Mouse (Mus musculus) forelimb bud, embryonic 11.5 days (tissue): ENCODE data around the gene Cachd1.

ENCODE experiments used
- DNase-seq: peaks from one replicate; pipeline ENCODE4 v3.0.0-alpha.2; 2012; ENCODE audit warnings: low read depth, low spot score

Gene Cachd1

GRCm38 (mm10) chr4:100776043-100776870 is at the start of gene Cachd1:
Gene Cachd1 (plus strand): TSS chr4:100776675.
- DNase-seq: peak; percentile 81

- DNase-seq: no peak
These were observed 47.5 kb upstream of the Cachd1 start for GRCm38 (mm10) chr4:100728896-100729479.

GRCm38 (mm10) chr4:100735098-100735935 is 41.2 kb upstream of the Cachd1 start:
- DNase-seq: no peak

DNA sequence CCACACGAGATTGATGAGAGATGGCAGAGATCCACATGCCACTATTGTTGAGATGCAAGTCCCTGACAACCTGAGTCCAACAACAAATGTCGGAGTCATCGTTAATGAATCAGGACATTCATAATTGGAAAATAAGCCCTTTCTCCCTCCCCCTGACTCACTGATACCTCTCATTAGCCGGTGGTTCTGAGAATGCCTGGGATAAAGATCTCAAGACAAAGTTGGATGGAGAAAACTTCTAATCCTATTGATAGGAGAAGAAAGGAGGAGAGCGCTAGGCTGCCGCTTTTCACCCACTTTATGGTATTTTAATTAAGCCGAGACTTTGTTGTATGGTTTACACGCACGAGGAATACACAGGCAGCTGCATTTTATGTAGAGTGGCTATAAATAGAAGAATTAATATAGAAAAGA is 40.5 kb upstream of the Cachd1 start:
- no peak for DNase-seq

- no peak for DNase-seq
These were observed 32.9 kb upstream of the Cachd1 start for GRCm38 (mm10) chr4:100743615-100744014.

DNA sequence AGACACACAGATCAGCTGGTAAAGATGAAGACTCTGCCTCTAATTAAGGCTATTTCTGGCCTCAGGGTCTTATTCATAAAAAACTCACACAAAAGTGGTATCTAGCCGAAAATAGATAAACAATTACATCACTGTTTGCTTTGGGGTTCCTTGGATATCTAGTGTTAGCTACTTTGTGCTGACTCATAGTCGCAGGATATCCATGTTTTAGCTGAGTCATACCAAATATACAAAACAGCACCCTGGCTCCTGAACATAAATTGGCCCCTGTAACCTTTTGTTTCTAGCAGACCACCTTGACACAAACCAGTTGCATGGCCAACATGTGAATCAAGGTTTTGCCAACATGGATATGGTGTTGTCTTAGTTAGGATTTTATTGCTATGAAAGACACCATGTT is 24.2 kb upstream of the Cachd1 start:
- no peak for DNase-seq

- no peak for DNase-seq
These were observed 20.8 kb upstream of the Cachd1 start for GRCm38 (mm10) chr4:100755632-100756031.

- DNase-seq: no peak
These were observed 20.0 kb upstream of the Cachd1 start for GRCm38 (mm10) chr4:100756499-100756898.

DNA sequence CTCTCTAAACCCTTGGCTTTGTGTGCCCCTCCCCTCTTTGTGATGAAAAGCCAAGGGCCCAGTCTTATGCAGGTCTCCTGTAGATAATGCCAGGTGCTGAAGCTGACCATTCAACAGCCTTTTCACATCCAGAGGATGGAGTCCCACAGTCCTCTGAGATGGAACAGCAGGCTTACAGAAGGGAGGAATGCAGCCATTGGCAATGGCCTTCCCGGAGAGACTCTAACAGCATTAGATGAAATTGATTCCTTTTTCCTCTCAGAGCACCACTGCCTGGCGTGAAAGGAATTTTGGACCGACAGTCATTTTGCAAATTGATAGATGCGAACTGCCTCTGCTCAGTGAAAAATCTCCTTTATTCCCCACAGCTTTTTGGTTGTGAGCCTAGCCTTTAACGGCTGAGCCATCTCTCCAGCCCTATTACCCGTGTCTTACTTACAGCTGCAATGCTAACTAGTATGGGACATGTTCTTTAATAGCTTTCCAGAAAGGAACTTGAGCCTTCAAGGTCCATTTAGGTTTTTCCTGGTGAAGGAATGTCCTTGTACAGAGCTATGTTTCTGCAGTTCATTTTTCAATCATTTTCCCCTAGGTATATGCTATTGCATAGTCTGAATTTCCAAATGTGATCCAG is 18.1 kb upstream of the Cachd1 start:
- DNase-seq: no peak

DNA sequence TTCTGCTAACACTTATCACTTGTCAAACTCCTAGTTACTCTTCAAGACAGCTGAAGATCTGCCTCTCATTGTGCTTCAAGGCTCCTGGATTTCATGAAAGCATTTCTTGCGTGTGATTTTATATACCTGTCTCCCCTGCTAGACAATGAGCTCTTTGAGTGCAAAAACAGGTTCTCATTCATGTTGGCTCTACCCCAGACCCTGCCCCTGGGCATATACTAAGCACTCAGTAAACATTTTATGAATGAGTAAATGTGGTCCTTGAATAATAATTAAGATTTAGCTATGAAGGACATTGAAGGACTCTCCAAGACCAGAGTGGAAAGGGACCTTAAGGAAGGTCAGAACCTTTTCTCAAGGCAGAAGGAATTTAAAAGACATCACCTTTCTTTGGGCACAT is 16.9 kb upstream of the Cachd1 start:
- no peak for DNase-seq

GRCm38 (mm10) chr4:100760416-100760815 is 16.1 kb upstream of the Cachd1 start:
- no peak for DNase-seq

GRCm38 (mm10) chr4:100768606-100769005 is 7.9 kb upstream of the Cachd1 start:
- peak; percentile 46 for DNase-seq

DNA sequence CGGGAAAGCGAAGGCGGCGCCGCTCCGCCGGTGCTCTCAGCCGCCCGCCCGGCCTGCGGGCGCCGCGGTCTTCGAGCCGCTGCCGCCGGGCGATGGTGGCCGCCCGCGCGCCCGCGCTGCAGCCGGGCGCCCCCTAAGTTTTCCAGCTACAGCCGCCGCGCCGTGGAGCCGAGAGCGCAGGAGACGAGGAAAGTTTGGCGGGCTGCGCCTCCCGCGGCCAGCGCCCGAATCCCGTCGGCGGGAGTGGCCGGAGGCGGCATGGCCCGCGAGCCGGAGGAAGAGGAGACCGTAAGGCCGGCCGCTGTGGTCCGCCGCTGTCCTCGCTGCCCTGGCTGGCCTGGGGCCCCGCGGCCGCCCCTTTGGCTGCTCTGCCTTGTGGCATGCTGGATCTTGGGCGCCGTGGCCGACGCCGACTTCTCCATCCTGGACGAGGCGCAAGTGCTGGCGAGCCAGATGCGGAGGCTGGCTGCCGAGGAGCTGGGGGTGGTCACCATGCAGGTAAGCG is 448 bp downstream of the Cachd1 start:
- DNase-seq: no peak

DNA sequence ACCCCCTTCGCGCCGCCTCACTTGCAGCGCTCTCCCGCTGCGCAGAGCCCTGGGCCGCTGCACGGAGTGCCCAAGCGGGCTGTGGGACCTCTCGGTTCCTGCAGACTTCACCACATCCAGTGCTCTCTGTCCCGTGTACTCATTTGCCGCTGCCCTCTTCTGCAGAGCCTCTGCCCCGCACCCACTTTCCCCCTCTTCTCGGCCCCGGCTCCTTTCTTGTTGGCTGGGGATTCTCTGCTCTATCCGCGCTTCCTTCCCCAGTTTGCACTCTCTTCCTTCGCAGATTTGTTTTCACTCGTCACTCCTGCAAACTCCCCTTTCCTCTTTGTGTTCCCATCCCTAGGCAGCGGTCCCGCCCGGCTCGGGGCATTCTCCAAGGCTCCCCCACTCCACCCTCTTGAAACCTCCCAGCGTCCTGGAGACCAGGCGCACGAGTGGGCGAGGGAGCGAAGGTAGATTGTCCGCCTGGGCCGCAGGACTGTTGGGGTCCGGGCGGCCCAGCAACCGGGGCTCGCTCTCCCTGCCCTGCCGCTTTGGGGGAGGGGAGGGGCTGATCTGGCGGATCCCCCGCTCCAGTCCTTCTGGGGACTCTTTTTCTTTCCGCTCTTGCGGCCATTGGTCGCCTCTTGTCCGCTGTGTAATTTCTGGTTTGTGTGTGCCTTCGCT is 1.0 kb downstream of the Cachd1 start:
- DNase-seq: no peak

DNA sequence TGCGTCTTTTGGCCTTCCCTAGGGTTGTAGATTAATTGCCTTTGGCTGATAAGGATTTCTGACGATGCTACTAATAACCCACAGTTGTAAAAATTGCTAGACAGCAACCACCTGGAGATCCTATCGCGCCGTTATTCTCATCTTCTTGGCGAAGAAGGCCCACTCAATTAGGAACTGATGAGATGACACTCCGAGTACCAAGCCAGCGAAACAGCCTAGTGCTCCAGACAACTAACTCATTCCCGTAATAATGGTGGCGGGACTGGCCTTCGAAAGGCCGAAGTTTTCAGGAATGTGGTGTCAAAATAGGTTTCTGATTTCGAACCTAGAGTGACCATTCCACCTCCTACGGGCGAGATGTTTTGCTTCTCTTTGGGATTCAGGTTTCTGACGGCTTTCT is 1.6 kb downstream of the Cachd1 start:
- DNase-seq: no peak

DNA sequence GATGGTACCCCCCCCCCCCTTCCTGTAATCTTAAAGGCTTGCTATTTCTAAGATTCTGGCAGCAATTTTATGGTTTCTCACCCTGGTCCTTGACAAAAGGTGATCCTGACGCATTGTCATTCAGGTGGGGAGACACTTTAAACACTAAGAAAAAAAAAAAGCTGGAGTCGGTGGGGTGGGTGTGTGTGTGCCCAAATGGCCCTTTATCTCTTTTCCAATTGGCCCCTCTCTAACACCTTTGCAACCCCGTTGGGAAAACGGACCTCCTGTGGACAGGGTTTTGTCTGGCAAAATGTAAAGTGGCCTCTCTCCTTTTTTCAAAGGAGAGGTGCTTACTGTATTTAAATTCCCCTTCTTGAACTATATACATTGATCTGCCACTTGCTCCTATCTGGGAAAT is 2.5 kb downstream of the Cachd1 start:
- DNase-seq: no peak

DNA sequence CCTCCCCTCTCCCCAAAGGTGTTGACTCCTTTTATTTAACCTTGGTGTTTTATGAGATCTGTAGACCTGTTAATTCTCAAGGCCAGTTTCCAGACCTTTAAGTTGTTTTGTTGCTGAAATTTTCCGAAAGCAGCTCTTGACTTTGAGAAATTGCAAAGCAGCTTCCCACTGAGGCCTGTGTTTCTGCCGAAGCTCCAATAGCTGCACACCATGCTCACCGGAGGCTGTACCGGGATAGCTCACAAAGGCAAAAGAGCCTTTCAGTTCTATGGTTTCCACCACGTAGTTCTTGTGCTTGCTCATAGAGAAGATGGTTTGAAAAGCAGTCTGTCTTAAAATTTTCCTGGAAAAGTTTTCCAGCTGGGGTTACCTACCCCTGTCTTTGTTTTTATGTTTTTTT is 3.2 kb downstream of the Cachd1 start:
- no peak for DNase-seq

GRCm38 (mm10) chr4:100780911-100781310 is 4.4 kb downstream of the Cachd1 start:
- no peak for DNase-seq

- no peak for DNase-seq
These were observed 5.9 kb downstream of the Cachd1 start for GRCm38 (mm10) chr4:100782348-100782747.

- DNase-seq: no peak
These were observed 6.4 kb downstream of the Cachd1 start for GRCm38 (mm10) chr4:100782891-100783290.

GRCm38 (mm10) chr4:100787201-100787600 is 10.7 kb downstream of the Cachd1 start:
- no peak for DNase-seq
